Mouse (Mus musculus) megakaryocyte, adult 5-6 weeks (primary cell): ENCODE results near the gene Cpne8. TPM values are rescaled to one million over a fixed set of nuclear protein-coding genes. Genes with fewer than 3 reads are reported as not detected.
"Not testable (repeated sequence)": the region's sequence is repeated elsewhere in the genome, so short reads cannot be mapped to it uniquely, and the experiment has no call there.

Source experiments
- ATAC-seq: 2 replicates; pipeline ENCODE4 v1.8.0; 2016; ENCODE audit warnings: mild to moderate bottlenecking, inconsistent platforms; ENCODE audit not compliant: poor library complexity, severe bottlenecking
- total RNA-seq, 2 experiments: library from RNA; stranded (forward) in 1 of 2; stranded (reverse) in 1 of 2; fragments of 153-499, 151-499 nt in 1 of 2; fragments of 221-1000, 200-1000 nt in 1 of 2; gene quantifications; 2 replicates each; pipeline versions ENCODE4 v1.2.3 to v1.2.4; 2015 to 2017

Cpne8 gene
- total RNA-seq, 2 experiments from 2014 or later, result 0.15 TPM; not detected in 1

GRCm38 (mm10) chr15:90616116-90616798 is 63.0 kb downstream of the Cpne8 start:
- ATAC-seq, result no peak

- not testable (repeated sequence) for ATAC-seq
These were observed 68.5 kb downstream of the Cpne8 start for GRCm38 (mm10) chr15:90610767-90611166.

GRCm38 (mm10) chr15:90609836-90610415 is 69.3 kb downstream of the Cpne8 start:
- no peak for ATAC-seq

- ATAC-seq, result no peak
These were observed 70.9 kb downstream of the Cpne8 start for GRCm38 (mm10) chr15:90608368-90608767.

GRCm38 (mm10) chr15:90607181-90607580 is 72.1 kb downstream of the Cpne8 start:
- ATAC-seq, result no peak

GRCm38 (mm10) chr15:90603676-90604075 is 75.6 kb downstream of the Cpne8 start:
- ATAC-seq, result no peak

GRCm38 (mm10) chr15:90597715-90598497 is 81.3 kb downstream of the Cpne8 start:
- no peak for ATAC-seq

- no peak for ATAC-seq
These were observed 83.6 kb downstream of the Cpne8 start for GRCm38 (mm10) chr15:90595592-90595991.

GRCm38 (mm10) chr15:90589587-90589986 is 89.6 kb downstream of the Cpne8 start:
- ATAC-seq, result no peak

GRCm38 (mm10) chr15:90577402-90577801 is 101.8 kb downstream of the Cpne8 start:
- ATAC-seq, result no peak

GRCm38 (mm10) chr15:90569246-90569645 is 110.0 kb downstream of the Cpne8 start:
- no peak for ATAC-seq

GRCm38 (mm10) chr15:90568050-90568449 is 111.2 kb downstream of the Cpne8 start:
- ATAC-seq, result no peak

GRCm38 (mm10) chr15:90563996-90564395 is 115.2 kb downstream of the Cpne8 start:
- ATAC-seq, result no peak

GRCm38 (mm10) chr15:90561613-90562012 is 117.6 kb downstream of the Cpne8 start:
- no peak for ATAC-seq

- ATAC-seq, result no peak
These were observed 130.6 kb downstream of the Cpne8 start for GRCm38 (mm10) chr15:90548589-90548988.

- ATAC-seq, result no peak
These were observed 135.8 kb downstream of the Cpne8 start for GRCm38 (mm10) chr15:90543447-90543846.

- no peak for ATAC-seq
These were observed 137.1 kb downstream of the Cpne8 start for GRCm38 (mm10) chr15:90542126-90542525.

- ATAC-seq, result no peak
These were observed 142.7 kb downstream of the Cpne8 start for GRCm38 (mm10) chr15:90536311-90537202.

GRCm38 (mm10) chr15:90535730-90536129 is 143.5 kb downstream of the Cpne8 start:
- no peak for ATAC-seq

- no peak for ATAC-seq
These were observed 166.5 kb downstream of the Cpne8 start for GRCm38 (mm10) chr15:90512769-90513168.

- ATAC-seq, result no peak
These were observed 182.2 kb downstream of the Cpne8 start for GRCm38 (mm10) chr15:90497080-90497479.
